Mouse (Mus musculus) heart, embryonic 15.5 days (tissue): ENCODE data around the gene Wt1. TPM values are rescaled to one million over a fixed set of nuclear protein-coding genes. Genes with fewer than 3 reads are reported as not detected.

Source experiments
- ATAC-seq: fragments of 200-750 bp; cut with Nextera tagmentation; replicated peaks from 2 replicates; pipeline ENCODE4 v1.8.0; 2017; ENCODE audit warnings: low read depth, moderate TSS enrichment; ENCODE audit not compliant: insufficient number of reproducible peaks, insufficient read depth, low FRiP score
- H3K27ac ChIP-seq: fragments of 300-500 bp; sonication (generic); 2 replicates; pipeline ENCODE4 v1.5.1; 2015; ENCODE audit warnings: mild to moderate bottlenecking, inconsistent platforms
- H3K27me3 ChIP-seq: fragments of 300-500 bp; sonication (generic); 2 replicates; pipeline ENCODE4 v1.6.1; 2015; ENCODE audit warnings: inconsistent platforms
- H3K36me3 ChIP-seq: fragments of 300-500 bp; sonication (generic); 2 replicates; pipeline ENCODE4 v1.6.1; 2015; ENCODE audit warnings: mild to moderate bottlenecking, inconsistent platforms
- H3K4me1 ChIP-seq: fragments of 300-500 bp; sonication (generic); replicated peaks from 2 replicates; pipeline ENCODE4 v1.6.1; 2015; ENCODE audit warnings: inconsistent platforms
- H3K4me2 ChIP-seq: fragments of 300-500 bp; sonication (generic); 2 replicates; pipeline ENCODE4 v1.6.1; 2015; ENCODE audit warnings: inconsistent platforms, mild to moderate bottlenecking, moderate library complexity
- H3K4me3 ChIP-seq: fragments of 300-500 bp; sonication (generic); 2 replicates; pipeline ENCODE4 v1.5.1; 2015; ENCODE audit warnings: mild to moderate bottlenecking, inconsistent platforms
- H3K9ac ChIP-seq: fragments of 300-500 bp; sonication (generic); 2 replicates; pipeline ENCODE4 v1.6.1; 2015; ENCODE audit warnings: mild to moderate bottlenecking, inconsistent platforms
- H3K9me3 ChIP-seq: fragments of 300-500 bp; sonication (generic); replicated peaks from 2 replicates; pipeline ENCODE4 v1.6.1; 2016; ENCODE audit warnings: inconsistent platforms
- WGBS: fragments of 180-500 bp; shearing (Covaris S2); methylation state at CpG from one replicate; pipeline ENCODE4 v1.1.7; 2015; ENCODE audit warnings: mixed read lengths; 5-methylcytosine and 5-hydroxymethylcytosine counted together
- polyA plus RNA-seq: library from polyadenylated mRNA; unstranded; fragments of >200 nt; fragmentation: Nextera tagmentation; extraction: Ambion mirVana; gene quantifications from 2 replicates; pipeline ENCODE4 v1.2.1, GENCODE M21; 2015

Wt1 gene
- polyA plus RNA-seq, 1 experiment from 2014 or later: 21.9 TPM

DNA sequence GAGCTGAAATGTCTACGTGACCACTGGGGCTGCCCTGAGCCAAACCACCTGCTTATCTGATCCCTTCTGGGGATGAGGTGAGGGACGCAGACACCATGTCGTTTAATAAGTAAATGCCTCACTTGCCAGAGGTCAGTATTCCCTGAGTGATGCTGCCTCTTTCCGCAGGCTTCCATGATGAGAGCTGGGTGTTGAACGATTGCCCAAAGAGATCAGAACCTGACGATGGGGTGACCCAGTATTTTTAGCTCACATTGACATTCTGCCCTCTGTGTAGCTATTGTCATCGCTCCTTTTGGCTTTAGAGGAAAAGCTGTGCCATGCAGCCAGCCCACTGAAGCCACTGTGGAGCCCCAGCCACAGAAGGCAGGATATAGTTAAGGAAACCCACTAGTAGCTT, 13.1 kb downstream of the Wt1 start:
- 29% methylated on average over 7 of the region's 7 CpGs for WGBS
- peaks cover 37% of the 10 kb centered on the region for H3K27me3 ChIP-seq

DNA sequence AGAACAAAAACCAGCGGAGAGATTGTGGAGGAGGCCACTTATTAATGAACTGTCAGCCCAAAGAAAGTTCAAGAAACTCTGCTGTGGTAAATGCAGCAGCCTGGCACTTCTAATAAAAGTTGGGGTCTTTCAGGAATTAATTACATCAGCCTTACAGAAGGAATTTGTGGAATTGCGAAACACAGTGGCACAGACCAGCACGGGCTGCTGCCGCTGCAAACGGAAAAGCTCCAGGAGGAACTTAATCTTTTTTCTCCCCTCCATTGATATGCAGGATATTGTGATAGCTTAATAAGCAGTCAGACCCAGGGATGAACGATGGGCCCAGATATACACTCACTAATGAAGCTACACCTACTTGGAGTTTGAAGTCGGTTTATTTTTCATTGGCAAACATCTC, 15.0 kb downstream of the Wt1 start:
- Histone ChIP-seq H3K4me1 (peaks cover 14% of the 10 kb centered on the region), H3K9me3 (no peaks in the 10 kb centered on the region), H3K4me3 (no peak overlapping the region), H3K27ac (no peak overlapping the region), H3K4me2 (no peak overlapping the region), H3K36me3 (no peaks in the 10 kb centered on the region), H3K27me3 (peaks cover 18% of the 10 kb centered on the region), H3K9ac (no peak overlapping the region)
- WGBS: 53% methylated on average over 7 of the region's 7 CpGs
- no peak for ATAC-seq

More for the DNA sequence above, 13.1 kb downstream of the Wt1 start:
- Histone ChIP-seq H3K27ac (peak overlapping the region; percentile 60), H3K4me2 (no peak overlapping the region), H3K4me3 (no peak overlapping the region), H3K36me3 (no peaks in the 10 kb centered on the region), H3K4me1 (peaks cover 17% of the 10 kb centered on the region), H3K9ac (no peak overlapping the region), H3K9me3 (no peaks in the 10 kb centered on the region)
- no peak for ATAC-seq

DNA sequence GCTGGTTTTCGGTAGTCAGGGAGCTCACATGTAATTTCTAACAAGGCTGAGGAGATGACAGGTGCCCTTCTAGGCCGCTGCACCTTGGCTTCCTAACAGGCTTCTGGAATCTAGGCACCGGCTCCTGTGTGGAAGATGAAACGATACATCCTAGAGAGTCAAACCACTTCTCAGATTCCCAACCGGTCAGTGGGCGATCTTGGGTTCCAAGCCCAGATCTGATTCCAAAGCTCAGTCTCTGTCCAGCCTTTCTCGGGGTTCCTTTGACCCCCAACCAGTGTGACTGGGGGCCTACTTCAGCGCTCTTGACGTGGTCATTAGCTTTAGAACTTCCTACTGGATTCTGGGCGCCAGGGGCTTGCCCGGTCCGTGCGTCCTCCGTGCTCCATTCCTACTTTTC, 17.4 kb downstream of the Wt1 start:
- ATAC-seq: no peak
- Histone ChIP-seq H3K9ac (no peak overlapping the region), H3K4me1 (peaks cover 14% of the 10 kb centered on the region), H3K27ac (no peak overlapping the region), H3K36me3 (no peaks in the 10 kb centered on the region), H3K4me2 (no peak overlapping the region), H3K27me3 (peaks cover 4% of the 10 kb centered on the region; the same call in 1 of the 2 replicates), H3K4me3 (no peak overlapping the region), H3K9me3 (no peaks in the 10 kb centered on the region)
- 88% methylated on average over 14 of the region's 14 CpGs for WGBS

DNA sequence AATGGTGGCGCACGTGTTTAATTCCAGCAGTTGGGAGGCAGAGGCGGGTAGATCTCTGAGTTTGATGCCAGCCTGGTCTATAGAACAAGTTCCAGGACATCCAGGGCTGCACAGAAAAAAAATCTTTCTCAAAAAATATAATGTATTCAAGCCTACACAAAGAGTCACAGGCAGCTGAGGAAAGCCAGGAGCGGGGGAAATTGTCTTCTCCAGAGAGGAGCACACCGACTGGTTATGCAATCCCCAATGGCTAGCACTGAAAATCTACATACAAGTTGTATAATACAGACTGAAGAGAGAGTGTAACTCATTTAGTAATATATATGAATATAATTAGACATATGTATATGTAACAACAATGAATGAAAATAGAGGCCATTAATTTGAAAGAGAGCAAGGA, 25.2 kb downstream of the Wt1 start:
- H3K27ac ChIP-seq: no peak overlapping the region
- no peaks in the 10 kb centered on the region; the same call in 1 of the 2 replicates for H3K4me1 ChIP-seq
- H3K9me3 ChIP-seq: no peaks in the 10 kb centered on the region
- no peak overlapping the region for H3K4me3 ChIP-seq
- no peak overlapping the region for H3K9ac ChIP-seq
- WGBS: 91% methylated on average over 5 of the region's 5 CpGs
- no peak overlapping the region for H3K4me2 ChIP-seq
- no peaks in the 10 kb centered on the region for H3K27me3 ChIP-seq
- no peaks in the 10 kb centered on the region for H3K36me3 ChIP-seq
- ATAC-seq: no peak

DNA sequence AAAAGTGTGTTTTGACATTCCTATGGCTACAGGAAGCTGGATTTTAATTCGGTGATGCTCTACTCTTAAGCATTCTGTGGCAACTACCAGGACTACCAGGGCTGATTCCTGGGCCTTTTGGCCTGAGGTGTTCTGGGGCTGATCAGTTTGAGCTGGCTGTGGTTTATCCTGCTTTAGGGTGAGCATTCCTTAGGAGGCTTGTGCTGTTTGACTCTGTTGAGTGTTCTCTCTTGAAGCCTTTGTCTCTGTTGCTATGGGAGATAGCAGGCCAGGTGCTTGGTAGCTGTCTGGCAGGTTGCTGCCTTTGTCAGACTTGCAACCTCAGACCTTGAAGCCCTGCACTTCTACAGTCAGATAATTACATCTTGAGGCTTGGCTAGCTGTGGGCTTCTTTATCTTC, 26.7 kb downstream of the Wt1 start:
- Histone ChIP-seq H3K9ac (no peak overlapping the region), H3K27me3 (no peaks in the 10 kb centered on the region), H3K4me3 (no peak overlapping the region), H3K36me3 (no peaks in the 10 kb centered on the region), H3K4me2 (no peak overlapping the region), H3K4me1 (no peaks in the 10 kb centered on the region), H3K27ac (no peak overlapping the region), H3K9me3 (no peaks in the 10 kb centered on the region)
- ATAC-seq: no peak
- WGBS: 77% methylated on average over 1 of the region's 1 CpGs

DNA sequence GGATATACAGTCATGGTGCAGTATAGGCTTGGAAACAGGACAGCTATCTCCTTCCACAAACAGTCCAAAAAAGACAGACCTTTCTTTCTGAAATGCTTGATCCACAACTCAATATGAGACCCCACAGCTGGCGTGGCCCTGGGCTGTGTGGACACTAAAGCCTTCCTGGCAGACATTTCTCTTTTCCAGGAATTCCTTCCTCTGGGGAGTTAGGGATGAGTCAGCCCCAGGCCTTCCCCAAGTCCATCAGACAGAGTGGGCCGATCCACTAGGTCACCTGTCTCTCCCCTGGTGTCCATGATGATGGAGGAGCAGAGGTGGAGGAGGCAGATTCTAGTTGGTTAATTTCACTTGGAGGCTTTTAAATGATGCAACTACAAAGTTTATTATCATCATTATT, 34.6 kb downstream of the Wt1 start:
- Histone ChIP-seq H3K4me2 (no peak overlapping the region), H3K4me3 (no peak overlapping the region), H3K9me3 (no peaks in the 10 kb centered on the region), H3K36me3 (no peaks in the 10 kb centered on the region), H3K27ac (no peak overlapping the region), H3K4me1 (peaks cover 10% of the 10 kb centered on the region), H3K27me3 (no peaks in the 10 kb centered on the region), H3K9ac (no peak overlapping the region)
- ATAC-seq: no peak
- WGBS: 57% methylated on average over 2 of the region's 2 CpGs

DNA sequence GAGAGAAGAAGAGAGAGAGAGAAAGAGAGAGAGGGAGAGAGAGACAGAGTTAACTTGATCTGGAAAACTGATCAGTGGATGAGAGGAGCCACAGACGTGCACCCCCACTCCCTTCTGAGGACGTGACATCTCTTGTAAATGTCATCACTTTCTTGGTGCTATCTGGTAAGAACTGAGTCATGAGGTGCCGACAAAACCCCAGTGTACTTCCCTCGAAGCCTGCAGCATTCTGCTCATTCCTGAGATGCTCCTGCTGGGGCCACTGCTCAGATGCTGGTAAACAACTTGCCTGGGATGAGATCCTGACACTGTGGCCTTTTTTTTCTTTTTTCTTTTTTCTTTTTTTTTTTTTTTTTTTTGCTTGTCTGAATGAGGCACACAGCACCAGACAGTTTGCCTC, 36.4 kb downstream of the Wt1 start:
- no peaks in the 10 kb centered on the region for H3K9me3 ChIP-seq
- H3K36me3 ChIP-seq: no peaks in the 10 kb centered on the region
- H3K4me2 ChIP-seq: peak overlapping the region; percentile 24
- H3K9ac ChIP-seq: no peak overlapping the region
- WGBS: 2% methylated on average over 4 of the region's 4 CpGs
- peaks cover 10% of the 10 kb centered on the region for H3K4me1 ChIP-seq
- H3K4me3 ChIP-seq: no peak overlapping the region
- H3K27me3 ChIP-seq: no peaks in the 10 kb centered on the region
- H3K27ac ChIP-seq: 0 out of 2 replicates have a peak overlapping the region, but pooled peaks have one; percentile 3
- peak; percentile 55; the same call in 1 of the 2 replicates for ATAC-seq

DNA sequence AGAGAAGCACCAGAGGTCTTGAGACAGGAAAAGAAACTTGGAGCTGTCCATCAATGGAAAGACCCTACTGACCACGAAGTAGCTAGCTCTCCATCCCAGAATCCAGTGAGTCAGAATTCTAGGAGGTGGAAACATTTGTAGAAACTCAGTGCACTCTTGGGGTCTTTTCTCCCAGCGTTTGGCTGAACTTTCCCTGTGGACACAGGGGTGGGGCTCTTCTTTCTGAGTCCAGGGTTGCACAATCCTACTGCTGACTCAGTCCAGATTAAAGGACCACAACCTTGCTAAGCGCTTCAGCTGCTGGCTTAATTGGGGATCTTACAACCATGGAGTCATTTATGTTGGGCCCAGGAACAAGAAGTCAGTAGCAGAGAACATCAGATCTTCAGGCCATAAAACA, 41.8 kb downstream of the Wt1 start:
- 64% methylated on average over 3 of the region's 3 CpGs for WGBS

DNA sequence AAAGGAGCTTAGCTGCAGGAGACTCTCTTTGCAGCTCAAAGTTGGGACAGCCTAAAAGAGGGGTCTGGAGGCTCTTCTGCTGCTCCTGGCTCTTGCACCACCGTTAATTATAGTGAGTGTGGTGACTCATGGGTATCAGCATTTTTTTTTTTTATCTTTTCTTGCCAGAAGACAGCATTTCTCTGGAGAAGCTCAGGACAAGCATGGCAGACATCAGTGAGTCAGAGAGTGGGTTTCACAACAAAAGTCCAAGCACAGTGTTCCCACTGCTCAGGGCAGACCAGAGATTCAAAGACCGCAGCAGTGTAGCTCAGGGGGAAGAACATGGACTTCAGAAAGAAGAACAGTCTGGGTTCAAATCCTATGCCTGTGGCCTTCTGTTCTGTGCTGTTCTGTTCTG, 47.9 kb downstream of the Wt1 start:
- no peaks in the 10 kb centered on the region for H3K36me3 ChIP-seq
- H3K27ac ChIP-seq: no peak overlapping the region
- ATAC-seq: no peak
- WGBS: 63% methylated on average over 2 of the region's 2 CpGs
- H3K27me3 ChIP-seq: no peaks in the 10 kb centered on the region
- H3K4me1 ChIP-seq: no peaks in the 10 kb centered on the region
- H3K9me3 ChIP-seq: no peaks in the 10 kb centered on the region
- H3K4me3 ChIP-seq: no peak overlapping the region
- no peak overlapping the region for H3K9ac ChIP-seq
- H3K4me2 ChIP-seq: no peak overlapping the region

More for the DNA sequence above, 41.8 kb downstream of the Wt1 start:
- H3K36me3 ChIP-seq: no peaks in the 10 kb centered on the region
- no peak for ATAC-seq
- H3K27ac ChIP-seq: no peak overlapping the region
- no peak overlapping the region for H3K4me3 ChIP-seq
- H3K4me2 ChIP-seq: no peak overlapping the region
- H3K27me3 ChIP-seq: no peaks in the 10 kb centered on the region
- H3K9ac ChIP-seq: no peak overlapping the region
- no peaks in the 10 kb centered on the region for H3K9me3 ChIP-seq
- peaks cover 3% of the 10 kb centered on the region for H3K4me1 ChIP-seq

DNA sequence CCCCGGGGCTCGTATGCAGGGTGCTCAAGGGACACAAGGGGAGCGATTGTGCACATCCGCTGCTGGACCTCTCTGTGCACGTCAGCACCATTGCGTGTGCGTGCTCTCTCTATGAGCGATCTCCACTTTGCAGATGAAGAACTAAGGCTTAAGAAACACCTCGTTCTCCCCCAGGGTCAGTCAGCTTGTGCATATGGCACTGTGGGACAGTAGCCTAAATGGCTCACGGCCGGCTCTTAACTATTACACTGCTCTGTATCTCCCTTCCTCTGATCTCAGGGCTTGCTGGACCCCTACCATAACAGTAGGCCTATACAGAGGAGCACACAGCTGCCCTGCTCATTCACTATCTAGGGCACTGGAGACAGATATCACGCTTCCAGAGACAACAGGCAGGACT, 52.5 kb downstream of the Wt1 start:
- no peaks in the 10 kb centered on the region for H3K4me1 ChIP-seq
- H3K27ac ChIP-seq: no peak overlapping the region
- WGBS: 70% methylated on average over 12 of the region's 12 CpGs
- H3K4me3 ChIP-seq: no peak overlapping the region
- no peaks in the 10 kb centered on the region for H3K27me3 ChIP-seq
- no peak overlapping the region for H3K9ac ChIP-seq
- H3K4me2 ChIP-seq: no peak overlapping the region
- H3K9me3 ChIP-seq: no peaks in the 10 kb centered on the region
- ATAC-seq: no peak
- H3K36me3 ChIP-seq: no peaks in the 10 kb centered on the region

DNA sequence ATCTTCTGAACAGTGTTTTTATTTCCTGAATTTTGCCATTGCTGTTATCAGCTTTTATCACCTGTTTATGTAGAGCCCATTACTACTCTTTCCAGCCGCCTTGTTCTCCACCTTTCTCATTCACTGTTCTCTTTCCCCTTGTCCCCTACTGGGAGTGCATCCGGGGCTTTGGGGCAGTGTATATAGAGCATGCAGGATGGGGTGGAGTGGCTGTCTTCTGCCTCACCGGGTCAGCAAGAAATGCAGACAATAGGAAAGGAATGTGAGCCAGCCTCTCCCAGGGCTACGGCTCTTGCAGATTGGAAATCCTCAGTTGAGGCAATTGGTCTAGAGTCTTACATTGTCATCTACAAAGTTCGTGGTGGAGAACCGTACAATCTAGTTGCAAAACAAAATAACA, 56.2 kb downstream of the Wt1 start:
- Histone ChIP-seq H3K9ac (no peak overlapping the region), H3K9me3 (no peaks in the 10 kb centered on the region), H3K4me3 (no peak overlapping the region), H3K4me2 (no peak overlapping the region), H3K27me3 (no peaks in the 10 kb centered on the region), H3K36me3 (no peaks in the 10 kb centered on the region), H3K4me1 (no peaks in the 10 kb centered on the region), H3K27ac (no peak overlapping the region)
- ATAC-seq: no peak
- WGBS: 39% methylated on average over 6 of the region's 6 CpGs

DNA sequence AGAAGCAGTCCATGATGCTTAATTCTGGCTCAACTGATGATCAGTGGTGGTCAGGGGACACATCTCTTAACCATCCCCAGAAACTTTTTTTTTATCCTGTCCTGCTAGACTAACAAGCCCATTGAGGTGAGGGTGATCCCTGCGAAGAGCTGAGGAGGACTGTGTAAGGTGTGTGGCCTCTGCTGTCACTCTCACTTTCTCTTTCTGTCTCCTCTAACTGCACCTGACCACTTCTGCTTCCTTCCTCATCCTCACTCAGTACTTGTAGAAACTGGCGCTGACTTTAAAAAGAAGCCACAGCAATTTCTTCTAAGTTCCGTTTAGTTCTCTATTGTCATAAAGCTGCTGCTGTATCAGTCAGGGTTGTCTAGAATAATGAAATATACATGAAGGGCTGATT, 58.8 kb downstream of the Wt1 start:
- no peaks in the 10 kb centered on the region for H3K4me1 ChIP-seq
- ATAC-seq: no peak
- no peaks in the 10 kb centered on the region for H3K9me3 ChIP-seq
- no peaks in the 10 kb centered on the region for H3K27me3 ChIP-seq
- H3K27ac ChIP-seq: no peak overlapping the region
- H3K9ac ChIP-seq: no peak overlapping the region
- 80% methylated on average over 3 of the region's 3 CpGs for WGBS
- no peak overlapping the region for H3K4me2 ChIP-seq
- H3K4me3 ChIP-seq: no peak overlapping the region
- no peaks in the 10 kb centered on the region for H3K36me3 ChIP-seq
